Mouse (Mus musculus) liver, adult (tissue): Measurements from ENCODE around the gene Cdr2l.

Source experiments
- GATA4 ChIP-seq: IDR thresholded peaks from 2 replicates; pipeline ENCODE4 v1.6.1; 2014; ENCODE audit warnings: mild to moderate bottlenecking, low read length; ENCODE audit not compliant: insufficient replicate concordance

Gene Cdr2l

GRCm38 (mm10) chr11:115381743-115382539, at the start of gene Cdr2l:
Cdr2l (plus strand) TSS chr11:115381916.
- no peak; the same call in 1 of the 2 replicates for TF ChIP-seq GATA4

- TF ChIP-seq GATA4, result no peak
Measured at GRCm38 (mm10) chr11:115334531-115334930, 47.2 kb upstream of the Cdr2l start, which contains the start of gene Otop3. Otop3 (plus strand) TSS chr11:115334731.

- no peak for TF ChIP-seq GATA4
Measured at GRCm38 (mm10) chr11:115335223-115335622, 46.5 kb upstream of the Cdr2l start.

- TF ChIP-seq GATA4, result no peak
Measured at GRCm38 (mm10) chr11:115336115-115336514, 45.6 kb upstream of the Cdr2l start.

GRCm38 (mm10) chr11:115337350-115337749, 44.4 kb upstream of the Cdr2l start:
- no peak for TF ChIP-seq GATA4

GRCm38 (mm10) chr11:115337826-115338225, 43.9 kb upstream of the Cdr2l start:
- no peak for TF ChIP-seq GATA4

- no peak for TF ChIP-seq GATA4
Measured at GRCm38 (mm10) chr11:115341246-115341645, 40.5 kb upstream of the Cdr2l start.

GRCm38 (mm10) chr11:115341866-115342265, 39.9 kb upstream of the Cdr2l start:
- TF ChIP-seq GATA4, result no peak

GRCm38 (mm10) chr11:115344967-115345366, 36.7 kb upstream of the Cdr2l start:
- TF ChIP-seq GATA4, result no peak

- no peak for TF ChIP-seq GATA4
Measured at GRCm38 (mm10) chr11:115345515-115345914, 36.2 kb upstream of the Cdr2l start.

- TF ChIP-seq GATA4, result no peak
Measured at GRCm38 (mm10) chr11:115348681-115349248, 33.0 kb upstream of the Cdr2l start.

GRCm38 (mm10) chr11:115349976-115350375, 31.7 kb upstream of the Cdr2l start:
- TF ChIP-seq GATA4, result no peak

GRCm38 (mm10) chr11:115353375-115353774, 28.3 kb upstream of the Cdr2l start:
- no peak for TF ChIP-seq GATA4

GRCm38 (mm10) chr11:115354183-115354582, 27.5 kb upstream of the Cdr2l start:
- no peak for TF ChIP-seq GATA4

GRCm38 (mm10) chr11:115358468-115358867, 23.2 kb upstream of the Cdr2l start:
- TF ChIP-seq GATA4, result no peak

GRCm38 (mm10) chr11:115359293-115359692, 22.4 kb upstream of the Cdr2l start:
- TF ChIP-seq GATA4, result no peak
